Mouse (Mus musculus) lung, embryonic 16.5 days (tissue): ENCODE measurements around the gene Hist1h2be. TPM values are rescaled to one million over a fixed set of nuclear protein-coding genes. Genes with fewer than 3 reads are reported as not detected.
A peak's percentile ranks its signal among the peaks of the same experiment; 100 is the strongest.
"Not testable (repeated sequence)": the region's sequence is repeated elsewhere in the genome, so short reads cannot be mapped to it uniquely, and the experiment has no call there.

Source experiments
- ATAC-seq: fragments of 200-750 bp; cut with Nextera tagmentation; 2 replicates; pipeline ENCODE4 v1.8.0; 2017; ENCODE audit warnings: low read depth, mild to moderate bottlenecking, moderate library complexity
- H3K27ac ChIP-seq: fragments of 300-500 bp; sonication (generic); 2 replicates; pipeline ENCODE4 v1.5.1; 2014; ENCODE audit warnings: mild to moderate bottlenecking, control low read depth, low read length
- H3K27me3 ChIP-seq: fragments of 300-500 bp; sonication (generic); 2 replicates; pipeline ENCODE4 v1.6.1; 2014; ENCODE audit warnings: low read depth, low read length, mixed read lengths; ENCODE audit not compliant: control insufficient read depth, insufficient read depth
- H3K36me3 ChIP-seq: fragments of 300-500 bp; sonication (generic); 2 replicates; pipeline ENCODE4 v1.6.1; 2014; ENCODE audit warnings: low read length; ENCODE audit not compliant: control insufficient read depth, insufficient read depth
- H3K4me1 ChIP-seq: fragments of 300-500 bp; sonication (generic); replicated peaks from 2 replicates; pipeline ENCODE4 v1.6.1; 2014; ENCODE audit warnings: low read length, mixed read lengths; ENCODE audit not compliant: control insufficient read depth, insufficient read depth
- H3K4me2 ChIP-seq: fragments of 300-500 bp; sonication (generic); 2 replicates; pipeline ENCODE4 v1.6.1; 2014; ENCODE audit warnings: low read depth, low read length, control low read depth
- H3K4me3 ChIP-seq: fragments of 300-500 bp; sonication (generic); 2 replicates; pipeline ENCODE4 v1.5.1; 2014; ENCODE audit warnings: mild to moderate bottlenecking, low read length, control low read depth
- H3K9ac ChIP-seq: fragments of 300-500 bp; sonication (generic); 2 replicates; pipeline ENCODE4 v1.6.1; 2014; ENCODE audit warnings: low read length, control low read depth
- H3K9me3 ChIP-seq: fragments of 300-500 bp; sonication (generic); 2 replicates; pipeline ENCODE4 v1.6.1; 2016; ENCODE audit warnings: low read length; ENCODE audit not compliant: control insufficient read depth
- WGBS: fragments of 180-500 bp; shearing (Covaris S2); extraction: QIAGEN DNeasy Blood & Tissue Kit; methylation state at CpG from one replicate; pipeline ENCODE4 v1.1.7; 2014; 5-methylcytosine and 5-hydroxymethylcytosine counted together
- microRNA-seq: library from miRNA; unstranded; fragments of <30 nt; microRNA quantifications from one replicate; pipeline ENCODE4, GENCODE M21; 2016
- polyA plus RNA-seq: library from polyadenylated mRNA; unstranded; fragments of >200 nt; fragmentation: Nextera tagmentation; extraction: Ambion mirVana; gene quantifications from 2 replicates; pipeline ENCODE4 v1.2.1, GENCODE M21; 2015

Hist1h2be gene
- polyA plus RNA-seq, 1 experiment from 2014 or later: 3.3 TPM

GRCm38 (mm10) chr13:23535137-23536075, 85.5 kb downstream of the Hist1h2be start, which contains the start of gene Hist1h3g:
Gene Hist1h3g (plus strand): TSS chr13:23535422.
- Histone ChIP-seq H3K9ac (peak within 1 kb of the TSS; percentile 69), H3K4me3 (peak within 1 kb of the TSS; percentile 52), H3K4me1 (peaks cover 19% of the 10 kb centered on the region), H3K27ac (peak within 1 kb of the TSS; percentile 97), H3K4me2 (peak within 1 kb of the TSS; percentile 69)
- not testable (repeated sequence) for H3K9me3 ChIP-seq, H3K27me3 ChIP-seq, H3K36me3 ChIP-seq
- ATAC-seq: peak; percentile 87
- WGBS: 0% methylated on average over 43 of the region's 62 CpGs

GRCm38 (mm10) chr13:23534368-23535131, 86.4 kb downstream of the Hist1h2be start:
- ATAC-seq: no peak
- Histone ChIP-seq H3K4me2 (peak overlapping the region; percentile 58), H3K9ac (peak overlapping the region; percentile 69), H3K4me3 (peak overlapping the region; percentile 52), H3K27ac (peak overlapping the region; percentile 97), H3K9me3 (no peaks in the 10 kb centered on the region), H3K36me3 (no peaks in the 10 kb centered on the region), H3K4me1 (peaks cover 19% of the 10 kb centered on the region), H3K27me3 (no peaks in the 10 kb centered on the region)
- under 1% methylated on average over 15 of the region's 15 CpGs for WGBS

Small RNAs within 50 kb of the gene (microRNA-seq; reads per million reads assigned to microRNA genes)
- not detected for gene Gm44297
- gene Gm44359: not detected
- not detected for gene Gm44394

Other genes starting within 250 kb of the Hist1h2be start
- gene Abt1, start 197.3 kb downstream of the Hist1h2be start, polyA plus RNA-seq: 11.8 and 12.3 TPM in 2 replicates
- 0.06 and 0.10 TPM in 2 replicates for gene Btn1a1, start 155.2 kb downstream of the Hist1h2be start, polyA plus RNA-seq
- 0.20 and 0.28 TPM in 2 replicates for gene Btn2a2, start 132.3 kb downstream of the Hist1h2be start, polyA plus RNA-seq
- 4.3 and 8.4 TPM in 2 replicates for gene Hist1h4h, start 90.1 kb downstream of the Hist1h2be start, polyA plus RNA-seq
- gene Hist1h2af, start 87.2 kb downstream of the Hist1h2be start, polyA plus RNA-seq: 7.1 and 8.0 TPM in 2 replicates
- 5.6 and 6.2 TPM in 2 replicates for gene Hist1h3g, start 85.7 kb downstream of the Hist1h2be start, polyA plus RNA-seq
- 1.3 and 2.0 TPM in 2 replicates for gene Hist1h2bh, start 77.7 kb downstream of the Hist1h2be start, polyA plus RNA-seq
- gene Hist1h3f, start 77.1 kb downstream of the Hist1h2be start, polyA plus RNA-seq: 0.49 and 0.93 TPM in 2 replicates
- gene Hist1h4f, start 69.5 kb downstream of the Hist1h2be start, polyA plus RNA-seq: 0.78 and 2.4 TPM in 2 replicates
- gene Hist1h1d, start 67.9 kb downstream of the Hist1h2be start, polyA plus RNA-seq: 0.58 and 0.79 TPM in 2 replicates
- 4.9 and 7.8 TPM in 2 replicates for gene Hist1h3e, start 58.8 kb downstream of the Hist1h2be start, polyA plus RNA-seq
- 71.9 and 83.6 TPM in 2 replicates for gene Hist1h2ae, start 49.9 kb downstream of the Hist1h2be start, polyA plus RNA-seq
- 13.6 and 15.8 TPM in 2 replicates for gene Hist1h2bg, start 49.7 kb downstream of the Hist1h2be start, polyA plus RNA-seq
- 4.8 and 6.8 TPM in 2 replicates for gene Hist1h2bf, start 46.9 kb downstream of the Hist1h2be start, polyA plus RNA-seq
- gene Hist1h2ad, start 46.7 kb downstream of the Hist1h2be start, polyA plus RNA-seq: 2.9 and 3.4 TPM in 2 replicates
- 7.4 and 9.5 TPM in 2 replicates for gene Hist1h3d, start 45.4 kb downstream of the Hist1h2be start, polyA plus RNA-seq
- gene Hist1h4d, start 39.5 kb downstream of the Hist1h2be start, polyA plus RNA-seq: 130 and 135 TPM in 2 replicates
- 20.3 and 21.3 TPM in 2 replicates for gene Hist1h1e, start 1.4 kb upstream of the Hist1h2be start, polyA plus RNA-seq
- gene Hist1h2ac, start 62.8 kb upstream of the Hist1h2be start, polyA plus RNA-seq: 2.2 and 2.3 TPM in 2 replicates
- 66.1 and 72.9 TPM in 2 replicates for gene Hist1h2bc, start 63.1 kb upstream of the Hist1h2be start, polyA plus RNA-seq
- gene Hist1h1t, start 74.7 kb upstream of the Hist1h2be start, polyA plus RNA-seq: 0.16 and 0.48 TPM in 2 replicates
- 6.2 and 6.6 TPM in 2 replicates for gene Hist1h4c, start 77.3 kb upstream of the Hist1h2be start, polyA plus RNA-seq
- gene Hfe, start 89.7 kb upstream of the Hist1h2be start, polyA plus RNA-seq: 11.2 and 13.7 TPM in 2 replicates
- 36.9 and 37.8 TPM in 2 replicates for gene Hist1h1c, start 117.7 kb upstream of the Hist1h2be start, polyA plus RNA-seq
- 5.9 and 9.7 TPM in 2 replicates for gene Hist1h3c, start 124.5 kb upstream of the Hist1h2be start, polyA plus RNA-seq
- gene Hist1h2bb, start 125.6 kb upstream of the Hist1h2be start, polyA plus RNA-seq: 4.0 and 4.9 TPM in 2 replicates
- 33.4 and 44.6 TPM in 2 replicates for gene Hist1h2ab, start 130.0 kb upstream of the Hist1h2be start, polyA plus RNA-seq
- 13.3 and 14.0 TPM in 2 replicates for gene Hist1h3b, start 131.1 kb upstream of the Hist1h2be start, polyA plus RNA-seq
- 5.1 and 6.6 TPM in 2 replicates for gene Hist1h4b, start 135.9 kb upstream of the Hist1h2be start, polyA plus RNA-seq
- 1.2 TPM in 1 of 2 replicates, not detected in the other for gene Hist1h4a, start 140.1 kb upstream of the Hist1h2be start, polyA plus RNA-seq
- 4.2 and 5.5 TPM in 2 replicates for gene Hist1h3a, start 141.3 kb upstream of the Hist1h2be start, polyA plus RNA-seq
- gene Hist1h1a, start 142.5 kb upstream of the Hist1h2be start, polyA plus RNA-seq: 2.1 and 4.3 TPM in 2 replicates
- gene Trim38, start 148.8 kb upstream of the Hist1h2be start, polyA plus RNA-seq: not detected in 2 replicates
- gene Slc17a2, start 185.9 kb upstream of the Hist1h2be start, polyA plus RNA-seq: not detected in 2 replicates
- not detected in 2 replicates for gene Slc17a3, start 218.3 kb upstream of the Hist1h2be start, polyA plus RNA-seq
- gene Slc17a1, start 246.6 kb upstream of the Hist1h2be start, polyA plus RNA-seq: not detected in 2 replicates